Mouse (Mus musculus) megakaryocyte, embryonic 14.5 days (primary cell): ENCODE measurements around the gene Fxr1. TPM values are rescaled to one million over a fixed set of nuclear protein-coding genes. Genes with fewer than 3 reads are reported as not detected.
A peak's percentile ranks its signal among the peaks of the same experiment; 100 is the strongest.

Experiments
- H3K27me3 ChIP-seq: replicated peaks from 2 replicates; pipeline ENCODE3; 2012; ENCODE audit warnings: inconsistent platforms
- H3K36me3 ChIP-seq: replicated peaks from 2 replicates; pipeline ENCODE3; 2012; ENCODE audit warnings: low read length, inconsistent platforms, mixed read lengths
- H3K4me1 ChIP-seq: 2 replicates; pipeline ENCODE4 v1.6.1; 2012; ENCODE audit warnings: inconsistent platforms
- H3K4me3 ChIP-seq: replicated peaks from 2 replicates; pipeline ENCODE3; 2012; ENCODE audit warnings: moderate library complexity, mild to moderate bottlenecking, inconsistent platforms
- H3K9me3 ChIP-seq: 2 replicates; pipeline ENCODE4 v1.6.1; 2012; ENCODE audit warnings: inconsistent platforms
- FLI1 ChIP-seq: IDR thresholded peaks from 2 replicates; pipeline ENCODE4 v1.6.1; 2012; ENCODE audit warnings: low read length, inconsistent platforms, mixed read lengths
- GATA1 ChIP-seq: IDR thresholded peaks from 3 replicates; pipeline ENCODE4 v1.6.1; 2012; ENCODE audit warnings: mixed read lengths, low read length, inconsistent platforms, borderline replicate concordance
- polyA plus RNA-seq: library from polyadenylated mRNA; stranded (reverse); fragments of >175 nt; gene quantifications from 2 replicates; pipeline ENCODE4 v1.2.3, GENCODE M21; 2012; ENCODE audit warnings: low replicate concordance; ENCODE audit not compliant: insufficient read depth

The Fxr1 gene
- polyA plus RNA-seq, 1 experiment = 16.0 TPM

DNA sequence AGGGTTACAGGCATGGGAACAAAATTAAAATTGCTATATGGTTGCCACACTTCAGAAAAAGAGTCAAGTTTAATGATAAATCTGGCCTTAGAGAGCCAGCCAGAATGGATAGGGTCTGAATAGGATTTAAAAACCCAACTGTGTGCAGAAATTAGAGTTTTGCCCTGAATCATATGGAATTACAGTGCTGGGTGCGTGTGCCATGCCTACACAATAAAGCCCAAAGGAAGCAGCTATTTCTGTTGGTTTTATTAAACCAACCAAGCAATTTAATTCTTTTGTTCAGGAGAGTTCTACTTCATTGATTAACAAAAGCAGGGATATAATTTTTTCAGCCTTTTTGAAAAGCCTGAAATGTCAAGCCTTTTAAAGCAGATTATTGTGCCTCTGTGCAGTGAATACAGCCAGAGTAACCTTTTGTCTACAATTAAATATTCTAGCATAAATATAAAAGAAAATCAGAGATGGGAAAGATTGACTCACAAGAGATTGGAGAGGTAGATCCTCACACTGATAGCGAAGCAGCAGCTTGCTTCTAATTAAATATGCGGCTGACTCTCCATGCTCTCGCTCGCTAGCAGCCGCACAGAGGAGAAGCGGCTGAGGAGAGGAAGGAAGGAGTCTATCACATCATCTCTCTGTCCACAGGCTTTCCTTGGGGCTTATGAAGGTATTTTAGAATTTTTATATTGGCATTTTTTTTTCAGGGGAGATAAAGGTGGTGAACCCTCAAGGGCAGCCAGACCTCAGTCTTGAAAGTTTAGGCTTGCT is 84.3 kb downstream of the Fxr1 start:
- Histone ChIP-seq H3K4me3 (no peak overlapping the region), H3K27me3 (no peaks in the 10 kb centered on the region), H3K36me3 (no peaks in the 10 kb centered on the region), H3K4me1 (peaks cover 17% of the 10 kb centered on the region), H3K9me3 (no peaks in the 10 kb centered on the region; the same call in 1 of the 2 replicates)
- TF ChIP-seq FLI1 = no peak
- TF ChIP-seq GATA1 = no peak

DNA sequence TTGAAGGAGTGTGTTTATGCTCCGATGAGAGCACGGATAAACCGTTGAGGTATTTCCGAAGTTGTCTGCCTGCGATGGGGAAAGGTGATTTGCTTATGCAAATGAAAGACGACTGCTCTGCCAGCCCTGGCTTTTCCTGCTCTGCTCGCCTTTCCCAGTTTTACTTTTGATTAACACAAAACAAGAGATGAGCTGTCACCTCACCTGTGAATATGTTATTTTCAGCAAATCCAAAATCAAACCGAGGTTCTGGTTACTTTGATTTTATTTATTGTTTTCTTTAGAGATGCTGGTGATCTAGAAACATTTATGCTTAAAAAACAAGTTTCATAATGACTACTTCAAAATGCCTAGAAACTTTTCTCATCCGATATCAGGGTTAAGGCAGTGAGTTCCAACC is 86.7 kb downstream of the Fxr1 start:
- Histone ChIP-seq H3K4me3 (no peak overlapping the region), H3K4me1 (peaks cover 17% of the 10 kb centered on the region), H3K27me3 (no peaks in the 10 kb centered on the region), H3K9me3 (no peaks in the 10 kb centered on the region), H3K36me3 (no peaks in the 10 kb centered on the region)
- no peak for TF ChIP-seq FLI1
- no peak for TF ChIP-seq GATA1

- Histone ChIP-seq H3K4me1 (peaks cover 17% of the 10 kb centered on the region), H3K36me3 (no peaks in the 10 kb centered on the region), H3K27me3 (no peaks in the 10 kb centered on the region), H3K4me3 (peak overlapping the region; percentile 70), H3K9me3 (no peaks in the 10 kb centered on the region)
- no peak for TF ChIP-seq FLI1
- TF ChIP-seq GATA1 = no peak
These were observed 87.9 kb downstream of the Fxr1 start for GRCm38 (mm10) chr3:34107631-34108030.

GRCm38 (mm10) chr3:34111941-34112685 is 92.4 kb downstream of the Fxr1 start:
- TF ChIP-seq FLI1 = no peak
- TF ChIP-seq GATA1 = no peak
- Histone ChIP-seq H3K4me3 (no peak overlapping the region), H3K36me3 (no peaks in the 10 kb centered on the region), H3K27me3 (no peaks in the 10 kb centered on the region), H3K4me1 (peaks cover 14% of the 10 kb centered on the region), H3K9me3 (peaks cover 14% of the 10 kb centered on the region)

- H3K9me3 ChIP-seq = peaks cover 25% of the 10 kb centered on the region
- TF ChIP-seq FLI1 (no peak), GATA1 (no peak)
- H3K4me3 ChIP-seq = no peak overlapping the region
- no peaks in the 10 kb centered on the region for H3K27me3 ChIP-seq
- H3K36me3 ChIP-seq = no peaks in the 10 kb centered on the region
- H3K4me1 ChIP-seq = 0 out of 2 replicates have a peak, but pooled peaks cover 5% of the 10 kb centered on the region
These were observed 96.1 kb downstream of the Fxr1 start for GRCm38 (mm10) chr3:34115806-34116205.

GRCm38 (mm10) chr3:34119869-34120268 is 100.1 kb downstream of the Fxr1 start:
- Histone ChIP-seq H3K9me3 (peaks cover 26% of the 10 kb centered on the region), H3K36me3 (no peaks in the 10 kb centered on the region)
- TF ChIP-seq GATA1 = no peak
- TF ChIP-seq FLI1 = no peak

More at GRCm38 (mm10) chr3:34119869-34120268, 100.1 kb downstream of the Fxr1 start:
- Histone ChIP-seq H3K4me3 (no peak overlapping the region), H3K4me1 (0 out of 2 replicates have a peak, but pooled peaks cover 5% of the 10 kb centered on the region), H3K27me3 (no peaks in the 10 kb centered on the region)

Other genes starting within 250 kb of the Fxr1 start
- gene Ttc14, start 220.1 kb upstream of the Fxr1 start, polyA plus RNA-seq = 9.3 and 25.6 TPM in 2 replicates
- gene Ccdc39, start 175.6 kb upstream of the Fxr1 start, polyA plus RNA-seq = not detected in 2 replicates
- gene Dnajc19, start 61.4 kb downstream of the Fxr1 start, polyA plus RNA-seq = 23.8 TPM in 1 of 2 replicates, not detected in the other